Mouse (Mus musculus) c-Kit-positive CD71-positive TER-119-negative erythroid progenitor cells, embryonic 14.5 days (primary cell): Measurements from ENCODE around the gene Usp31.
A peak's percentile ranks its signal among the peaks of the same experiment; 100 is the strongest.

Experiments used
- DNase-seq: peaks from one replicate; pipeline ENCODE4 v3.0.0-alpha.2; 2013; ENCODE audit warnings: low read depth

Usp31 gene

DNA sequence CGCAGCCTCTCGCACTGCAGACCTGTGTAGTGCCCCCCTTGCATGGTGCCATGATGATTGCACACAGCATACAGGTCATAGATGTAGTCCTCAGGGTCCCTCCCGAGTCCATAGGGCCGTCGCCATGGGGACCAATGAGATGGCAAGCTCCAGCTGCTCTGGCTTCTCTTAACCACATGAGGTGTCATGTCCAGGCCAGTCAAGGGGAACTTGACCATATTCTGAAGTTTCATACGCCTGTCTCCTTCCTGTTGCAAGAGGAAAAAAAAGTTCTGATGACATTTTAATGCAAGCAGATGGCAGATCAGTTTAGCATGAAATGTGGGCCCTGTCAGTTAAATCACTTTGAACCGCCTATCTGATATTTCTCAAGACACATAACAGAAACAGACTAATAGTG, 48.2 kb downstream of the Usp31 start:
- DNase-seq = no peak

DNA sequence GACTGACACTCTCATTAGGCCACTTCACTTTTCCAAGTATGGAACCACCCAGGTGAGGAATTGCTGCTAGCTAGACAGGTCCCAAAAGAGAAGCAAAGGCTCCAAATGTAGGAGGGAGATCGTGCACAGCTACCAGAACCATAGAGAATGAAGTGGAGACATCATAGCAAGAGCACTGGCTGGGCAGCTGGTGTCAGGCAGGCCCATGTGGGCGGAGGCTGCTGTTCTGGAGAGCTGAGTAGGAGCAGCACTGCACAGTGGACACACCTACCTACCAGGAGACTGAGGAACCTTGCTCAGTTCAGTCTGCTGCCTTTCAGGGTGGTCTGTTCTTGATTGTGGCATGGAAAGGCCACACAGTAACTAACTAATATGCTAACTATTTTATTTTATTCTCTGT, 52.4 kb downstream of the Usp31 start:
- DNase-seq = no peak

DNA sequence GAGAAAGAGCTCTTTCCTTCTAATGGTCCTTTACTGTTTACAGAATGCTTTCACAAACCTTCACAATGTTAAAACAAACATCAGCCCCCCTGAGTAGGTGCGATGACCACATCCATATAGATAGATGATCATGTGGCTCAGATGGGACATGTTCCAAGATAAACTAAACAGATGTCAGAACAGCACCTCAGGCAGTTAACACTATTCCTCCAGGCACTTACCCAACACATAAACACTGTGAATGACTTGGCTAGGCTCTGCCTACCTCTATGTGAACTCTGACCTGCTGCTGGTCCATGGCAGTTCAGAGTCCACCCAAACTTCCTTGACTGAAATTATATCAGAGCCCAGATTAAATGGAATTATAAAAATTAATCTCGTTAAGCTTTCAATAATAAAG, 54.4 kb downstream of the Usp31 start:
- DNase-seq = no peak

DNA sequence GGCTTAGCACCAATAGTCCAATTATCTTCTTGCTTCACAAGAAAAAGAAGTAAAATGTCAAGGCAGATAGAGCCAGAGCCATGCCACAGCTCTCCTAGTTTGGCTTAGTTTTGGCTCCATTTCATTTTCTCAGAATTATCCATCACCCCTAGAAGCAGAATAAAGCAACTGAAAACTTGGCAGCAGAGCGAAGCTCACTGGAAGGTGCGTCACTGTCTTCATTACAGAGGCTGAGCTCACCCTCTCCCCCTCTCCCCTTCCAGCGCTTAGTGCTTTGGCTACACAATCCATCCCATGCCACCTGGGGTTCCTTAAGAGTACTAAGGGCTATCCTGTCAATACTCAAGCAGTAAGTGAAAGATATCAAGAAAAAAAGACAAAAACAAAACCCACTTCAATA, 56.3 kb downstream of the Usp31 start:
- no peak for DNase-seq

DNA sequence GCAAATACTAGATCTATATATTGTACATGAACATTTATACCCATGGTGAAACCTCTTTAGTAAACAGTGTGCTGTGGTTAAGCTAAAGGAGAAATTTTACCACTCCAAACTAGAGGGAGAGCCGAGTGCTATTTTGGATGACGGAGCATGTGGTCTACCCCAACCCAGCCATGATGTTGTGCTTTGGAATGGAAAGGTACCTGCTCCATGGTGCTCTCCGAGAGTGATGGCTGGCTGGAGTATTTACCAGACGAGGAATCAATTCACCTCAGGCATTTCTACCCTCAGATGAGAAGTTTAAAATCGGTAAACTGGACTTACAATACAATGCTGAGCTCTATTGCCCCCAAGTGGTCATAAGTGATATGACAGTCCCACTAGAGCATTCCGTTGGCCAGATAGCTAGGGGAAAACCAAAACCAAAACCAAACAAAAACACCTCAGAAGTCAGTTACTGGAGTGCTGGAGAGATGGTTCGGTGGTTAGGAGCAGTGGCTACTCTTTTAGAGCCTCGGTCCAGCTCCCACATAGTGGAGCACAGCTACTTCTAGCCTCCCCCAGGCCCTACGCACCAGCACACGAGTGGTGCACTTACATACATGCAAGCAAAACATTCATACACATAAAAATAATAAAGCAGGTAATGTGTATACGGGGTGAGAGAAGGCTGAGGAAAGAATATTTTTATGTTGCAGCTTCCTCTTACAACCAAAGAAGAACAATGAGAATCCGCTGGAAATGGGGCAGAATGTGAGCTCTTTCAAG, 65.9 kb downstream of the Usp31 start:
- DNase-seq = peak; percentile 45

DNA sequence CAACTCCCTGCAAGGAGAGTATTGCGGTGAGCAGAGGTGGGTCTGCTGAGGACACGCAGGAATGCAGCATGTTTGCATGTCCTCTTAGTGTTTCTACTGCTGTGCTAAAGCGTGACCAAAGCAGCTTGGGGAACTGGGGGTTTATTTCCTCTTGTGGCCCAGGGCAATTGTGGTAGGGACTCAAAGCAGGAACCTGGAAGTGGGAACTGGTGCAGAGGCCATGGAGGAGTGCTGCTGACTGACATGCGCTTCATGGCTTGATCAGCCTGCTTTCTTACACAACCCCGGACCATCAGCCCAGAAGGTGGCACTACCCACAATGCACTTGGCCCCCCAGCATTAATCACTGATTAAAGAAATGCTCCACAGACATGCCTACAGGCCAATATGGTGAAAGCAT, 70.3 kb downstream of the Usp31 start:
- DNase-seq = no peak

DNA sequence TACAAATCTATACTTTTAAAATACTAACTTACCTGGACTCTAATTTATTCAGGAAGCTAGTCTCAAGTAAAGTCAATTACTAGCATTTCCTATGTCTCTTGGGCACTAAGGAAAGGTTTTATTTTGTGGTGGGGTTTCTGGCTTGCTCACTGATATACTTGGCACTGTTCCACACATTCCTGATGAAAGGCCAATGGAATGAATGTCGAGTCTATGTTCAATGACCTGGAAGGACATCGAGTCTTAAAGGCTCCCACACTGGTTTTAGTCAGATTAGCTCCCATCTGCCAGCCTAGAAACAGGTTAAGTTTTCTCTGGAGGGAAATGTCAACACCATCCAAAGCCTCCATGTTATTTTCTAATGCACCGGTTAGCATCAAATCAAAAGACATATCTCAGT, 72.8 kb downstream of the Usp31 start:
- DNase-seq = no peak

DNA sequence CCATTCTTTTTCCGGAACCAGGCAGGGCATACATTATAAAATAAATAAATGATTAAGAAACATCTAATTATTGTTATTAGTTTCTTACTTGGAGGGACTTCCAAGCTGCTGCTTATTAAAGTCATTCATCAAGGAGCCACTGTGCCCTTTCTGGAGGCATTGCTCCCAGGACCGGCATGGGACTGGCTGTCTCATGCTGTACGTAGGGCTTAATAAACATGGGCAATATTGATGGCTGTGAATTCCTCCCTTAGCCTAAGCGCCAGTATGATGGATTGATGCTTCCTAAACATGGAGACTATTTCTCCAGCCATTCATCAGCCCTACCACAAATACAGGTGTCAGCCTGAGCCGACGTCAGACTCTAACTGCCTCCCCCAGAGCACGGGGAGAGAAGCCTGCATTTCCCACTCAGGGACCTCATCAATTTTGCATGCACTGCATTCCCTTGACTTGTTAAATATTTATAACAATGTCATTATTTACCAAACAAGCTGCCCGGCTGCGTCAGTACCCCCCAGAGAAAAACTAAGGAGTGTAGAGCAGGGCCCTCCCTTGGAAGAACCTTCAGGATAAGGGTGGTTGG, 84.1 kb downstream of the Usp31 start:
- no peak for DNase-seq

DNA sequence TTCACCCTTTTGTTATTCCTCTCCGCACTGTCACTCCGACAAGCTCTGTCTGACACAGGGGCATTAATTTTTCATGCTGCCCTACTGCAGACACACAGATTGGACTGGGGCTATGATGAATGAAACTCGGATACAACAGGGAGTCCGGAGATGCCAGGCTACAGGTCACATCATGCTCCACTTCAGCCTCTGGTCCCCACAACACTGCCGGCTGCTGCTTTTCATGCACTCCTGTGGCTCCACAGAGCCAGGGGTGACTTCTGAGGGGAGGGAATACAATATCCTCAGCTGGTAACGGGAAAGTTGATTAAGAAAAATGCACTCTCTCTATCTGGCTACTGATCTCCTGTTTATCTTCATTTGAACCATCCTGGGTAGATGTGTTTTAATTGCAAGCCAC, 84.6 kb downstream of the Usp31 start:
- DNase-seq = no peak

DNA sequence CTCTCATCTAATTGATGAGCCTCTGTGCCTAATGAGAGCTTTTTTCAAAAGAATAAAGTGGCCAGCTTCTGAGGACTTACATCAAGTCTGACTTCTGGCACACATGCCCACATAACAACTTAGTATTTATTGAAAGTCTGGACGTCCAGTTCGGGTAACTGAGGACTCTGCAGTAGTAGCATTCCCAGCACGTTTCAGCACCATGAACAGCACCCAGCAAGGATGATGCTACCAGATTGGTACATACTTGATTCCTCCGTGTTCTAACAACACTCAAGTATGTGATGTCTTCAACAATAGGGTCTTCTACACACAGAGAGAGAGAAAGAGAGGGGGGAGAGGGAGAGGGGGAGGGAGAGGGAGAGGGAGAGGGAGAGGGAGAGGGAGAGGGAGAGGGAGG, 105.4 kb downstream of the Usp31 start:
- no peak for DNase-seq

DNA sequence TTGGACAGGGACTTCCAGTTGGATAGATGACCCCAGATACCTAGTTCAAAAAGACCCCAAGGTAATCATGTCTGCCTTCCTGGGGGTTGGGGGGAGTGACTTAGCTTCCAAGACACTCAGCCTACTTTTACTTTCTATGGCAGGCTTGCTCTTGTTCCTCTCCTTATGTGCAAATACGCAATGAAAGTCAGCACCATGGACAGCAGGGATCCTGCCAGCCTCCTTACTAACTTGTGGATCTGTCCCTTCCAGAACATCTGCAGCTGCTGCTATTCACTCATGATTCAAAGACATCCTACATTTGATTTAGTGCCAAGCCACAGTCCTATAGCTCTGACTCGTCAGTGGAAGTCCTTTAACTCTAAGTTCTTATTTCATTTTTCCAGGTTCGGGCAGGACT, 110.7 kb downstream of the Usp31 start:
- DNase-seq = no peak

DNA sequence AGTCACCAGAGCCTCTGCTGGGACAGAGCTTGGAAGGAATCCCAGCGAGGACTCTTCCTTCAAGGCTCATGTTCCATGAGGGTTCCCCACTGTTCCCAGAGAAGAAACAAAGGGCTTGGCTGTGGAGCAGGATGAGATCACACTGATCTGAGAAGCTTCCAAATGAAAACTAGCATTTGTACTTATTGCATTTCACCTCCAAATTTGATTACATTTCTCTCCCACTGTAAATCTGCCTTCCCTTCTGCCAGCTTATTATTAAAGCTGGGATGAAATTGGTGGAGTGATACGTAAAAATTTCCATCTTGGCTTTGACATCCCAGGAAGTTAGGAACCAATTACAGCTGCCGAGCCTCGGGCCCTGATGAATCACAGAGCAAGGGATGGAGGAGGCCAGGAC, 111.6 kb downstream of the Usp31 start:
- DNase-seq = no peak

DNA sequence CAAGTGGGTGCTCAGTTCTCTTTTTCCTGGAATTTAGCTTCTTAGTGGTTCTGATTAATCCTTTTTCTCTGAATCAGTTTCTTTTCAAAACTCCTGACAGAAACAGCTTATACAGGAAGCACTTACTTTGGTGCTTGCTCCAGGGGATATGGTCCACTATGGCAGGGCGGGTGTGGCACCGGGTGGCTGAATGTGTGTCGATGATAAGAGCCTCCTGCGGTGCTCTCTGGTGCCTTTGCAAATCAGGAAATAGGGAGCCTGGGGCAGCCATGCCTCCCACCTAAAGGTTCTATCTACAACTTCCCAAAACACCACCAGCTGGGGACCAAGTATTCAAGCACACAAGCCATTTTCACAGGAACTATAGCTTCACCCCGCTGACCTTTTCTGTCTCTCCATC, 112.0 kb downstream of the Usp31 start:
- no peak for DNase-seq

DNA sequence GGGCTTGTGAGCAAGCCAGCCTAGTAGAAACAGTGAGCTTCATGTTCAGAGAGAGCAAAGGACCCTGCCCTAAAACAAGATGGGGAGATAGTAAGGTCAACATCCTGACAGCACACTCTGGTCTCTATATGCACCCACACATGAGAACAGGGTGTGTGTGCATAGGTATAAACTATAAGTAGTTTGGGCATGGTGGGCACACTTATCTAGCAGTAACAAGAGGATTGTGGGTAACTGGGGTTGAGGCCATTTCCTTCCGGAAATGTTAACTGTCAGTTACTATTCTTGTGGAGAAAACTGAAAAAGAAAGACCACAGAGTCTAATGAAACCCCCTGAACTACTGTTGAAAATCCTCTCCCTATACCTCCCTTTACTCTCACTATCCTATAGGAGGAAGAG, 112.4 kb downstream of the Usp31 start:
- DNase-seq = no peak
